Mouse (Mus musculus) adrenal gland, adult 18-20 months (tissue): ENCODE data around the gene Gtf2ird1. TPM values are rescaled to one million over a fixed set of nuclear protein-coding genes. Genes with fewer than 3 reads are reported as not detected.
"Not testable (repeated sequence)": the region's sequence is repeated elsewhere in the genome, so short reads cannot be mapped to it uniquely, and the experiment has no call there.

Source experiments
- DNase-seq, 2 experiments: peaks; one replicate each; pipeline ENCODE4 v3.0.0; 2021 to 2022; ENCODE audit warnings: low spot score in 2 of 2
- total RNA-seq, 2 experiments: library from RNA; stranded (reverse); gene quantifications; 1 replicate in 1 of 2; 2 replicates in 1 of 2; pipeline ENCODE4 v1.2.3; 2021

The Gtf2ird1 gene
- total RNA-seq, 2 experiments from 2014 or later: 44.9 to 71.0 TPM

DNA sequence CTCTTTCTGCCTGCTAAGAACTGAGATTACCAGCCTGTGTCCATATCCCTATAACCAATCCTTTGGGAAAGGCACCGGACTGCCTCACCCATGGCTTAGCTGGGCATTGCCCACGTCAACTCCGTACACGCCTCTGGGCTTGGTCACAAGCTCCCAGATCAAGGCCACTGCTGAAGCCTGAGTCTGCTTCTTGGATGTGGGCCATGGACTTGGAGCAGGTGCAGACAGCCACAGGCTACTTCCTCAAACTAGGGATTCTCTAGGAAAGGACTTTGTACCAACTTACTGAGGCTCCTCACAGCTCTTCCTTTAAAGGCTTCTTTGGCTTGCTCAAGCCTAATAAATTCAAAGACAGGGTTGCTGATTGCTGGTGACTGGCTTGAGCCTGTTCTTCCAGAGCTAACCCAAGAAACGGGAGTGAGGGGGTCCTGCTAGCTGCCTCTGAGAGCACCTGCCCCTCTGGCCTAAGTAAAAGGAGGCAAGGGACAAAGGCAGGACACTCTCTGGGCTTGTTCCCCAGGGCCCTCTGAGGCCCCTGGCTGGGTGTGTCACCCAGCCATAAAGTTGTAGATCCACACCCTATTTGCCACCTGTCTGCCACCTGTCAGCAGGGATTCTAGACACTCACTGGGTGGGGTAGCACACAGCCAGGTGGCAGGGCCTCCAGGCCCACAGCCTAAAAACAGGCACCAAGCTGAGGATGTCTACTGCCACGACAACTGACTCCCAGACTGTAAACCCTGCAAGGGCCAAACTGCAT is 38.0 kb downstream of the Gtf2ird1 start:
- peak in 1 of 2 experiments; percentile 64 for DNase-seq

DNA sequence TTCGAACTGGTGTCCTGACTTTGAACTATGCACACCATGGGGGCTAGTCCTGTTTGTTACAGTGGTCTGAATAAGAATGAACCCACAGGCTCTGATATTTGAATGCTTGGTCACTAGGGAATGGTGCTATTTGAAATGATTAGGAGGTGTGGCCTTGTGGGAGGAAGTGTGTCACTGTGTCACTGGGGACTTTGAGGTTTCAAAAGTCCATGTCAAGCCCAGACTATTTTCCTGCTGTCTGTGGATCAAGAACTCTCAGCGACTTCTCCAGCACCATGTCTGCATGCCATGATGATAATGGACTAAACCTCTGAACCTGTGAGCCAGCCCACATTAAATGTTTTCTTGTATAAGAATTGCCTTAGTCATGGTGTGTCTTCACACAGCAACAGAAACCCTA is 44.2 kb downstream of the Gtf2ird1 start:
- DNase-seq: no peak

DNA sequence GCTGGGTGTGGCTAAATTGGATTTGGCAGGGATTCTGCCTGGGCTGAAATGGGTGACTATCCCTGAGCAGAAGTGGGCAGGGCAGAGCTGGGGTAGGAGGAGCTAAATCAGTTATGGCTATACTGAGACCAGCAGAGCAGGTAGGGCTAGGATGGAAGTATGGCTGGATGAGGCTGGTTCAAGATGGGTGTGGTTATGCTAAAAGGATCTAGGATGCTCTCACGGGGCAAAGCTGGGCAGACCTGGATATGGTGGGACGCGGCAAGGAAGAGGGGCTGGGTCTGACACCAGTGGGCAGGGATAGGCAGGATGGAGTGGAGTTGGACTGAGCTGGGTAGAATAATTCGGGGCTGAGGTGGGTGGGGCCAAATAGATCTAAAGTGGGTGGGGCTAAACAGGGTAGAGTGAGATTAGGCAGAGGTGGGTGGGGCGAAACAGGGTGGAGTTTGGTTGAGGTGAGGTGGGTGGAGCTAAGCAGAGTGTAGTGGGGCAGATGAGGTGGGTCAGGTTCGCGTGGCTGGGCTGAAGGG is 46.1 kb downstream of the Gtf2ird1 start:
- no peak for DNase-seq

DNA sequence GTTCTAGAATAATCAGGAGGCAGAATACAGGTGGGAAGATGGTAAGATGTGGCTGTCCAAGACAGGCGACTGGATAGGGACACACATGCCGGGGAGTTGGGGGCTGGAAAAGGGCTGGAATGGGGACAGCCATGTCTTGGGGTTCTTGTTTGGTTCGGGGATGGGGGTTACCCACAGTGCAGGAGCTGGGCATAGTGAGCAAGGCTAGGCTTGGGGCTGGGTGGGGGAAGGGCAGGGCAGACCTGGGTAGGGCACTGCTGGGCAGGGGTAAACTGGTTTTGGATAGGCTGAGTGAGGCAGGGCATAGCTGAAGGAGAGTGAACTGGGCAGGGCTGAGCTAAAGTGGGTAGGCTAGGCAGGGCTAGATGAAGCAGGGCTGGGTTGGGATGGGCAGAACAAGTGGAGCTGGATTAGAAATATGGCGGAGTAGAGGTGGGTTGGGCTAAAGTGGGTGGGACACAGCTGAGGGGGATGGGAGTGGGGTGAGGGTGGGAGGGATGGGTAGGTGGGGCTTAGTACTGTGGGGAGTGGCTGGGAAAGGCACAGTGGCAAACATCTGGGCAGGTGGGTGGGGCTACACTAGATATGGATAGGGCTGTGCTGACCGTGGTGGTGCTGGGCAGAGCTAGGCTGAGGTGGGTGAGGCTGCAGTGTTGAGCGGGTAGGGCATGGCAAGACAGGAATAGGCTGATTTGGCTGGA is 46.8 kb downstream of the Gtf2ird1 start:
- DNase-seq: no peak

DNA sequence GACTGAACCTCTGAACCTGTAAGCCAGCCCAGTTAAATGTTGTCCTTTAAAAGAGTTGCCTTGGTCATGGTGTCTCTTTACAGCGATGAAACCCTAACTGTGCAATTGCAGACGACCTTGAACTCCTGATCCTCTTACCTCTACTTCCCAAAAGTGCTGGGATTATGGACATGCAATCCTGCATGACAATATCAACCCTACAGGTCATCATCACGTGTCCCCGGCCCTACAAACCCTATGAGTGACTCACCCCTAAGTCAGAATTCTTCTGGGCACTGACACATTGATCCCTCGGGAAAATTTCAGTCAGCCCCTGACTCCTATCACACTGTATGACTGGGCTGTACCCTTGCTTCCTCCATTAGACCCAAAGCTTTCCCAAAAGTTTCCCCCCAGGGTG is 48.4 kb downstream of the Gtf2ird1 start:
- DNase-seq: no peak

DNA sequence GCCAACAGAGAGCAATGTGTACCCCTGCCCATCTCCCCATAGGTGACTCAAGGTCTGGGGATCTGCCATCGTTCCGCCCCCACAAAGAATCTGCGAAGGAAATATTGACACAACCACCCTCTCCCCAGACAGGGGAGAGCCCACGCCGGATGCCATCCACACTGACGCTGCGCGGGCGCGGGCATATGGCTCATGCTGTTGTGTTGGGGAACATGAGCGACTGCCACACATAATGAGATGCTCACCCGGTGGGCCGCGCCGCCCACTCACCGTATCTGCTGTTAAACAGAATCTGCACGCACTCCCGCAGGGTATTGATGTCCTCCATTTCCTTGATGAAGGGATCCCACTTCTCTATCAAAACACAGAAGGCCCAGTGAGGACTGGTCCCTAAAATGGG is 54.7 kb downstream of the Gtf2ird1 start:
- DNase-seq: no peak

DNA sequence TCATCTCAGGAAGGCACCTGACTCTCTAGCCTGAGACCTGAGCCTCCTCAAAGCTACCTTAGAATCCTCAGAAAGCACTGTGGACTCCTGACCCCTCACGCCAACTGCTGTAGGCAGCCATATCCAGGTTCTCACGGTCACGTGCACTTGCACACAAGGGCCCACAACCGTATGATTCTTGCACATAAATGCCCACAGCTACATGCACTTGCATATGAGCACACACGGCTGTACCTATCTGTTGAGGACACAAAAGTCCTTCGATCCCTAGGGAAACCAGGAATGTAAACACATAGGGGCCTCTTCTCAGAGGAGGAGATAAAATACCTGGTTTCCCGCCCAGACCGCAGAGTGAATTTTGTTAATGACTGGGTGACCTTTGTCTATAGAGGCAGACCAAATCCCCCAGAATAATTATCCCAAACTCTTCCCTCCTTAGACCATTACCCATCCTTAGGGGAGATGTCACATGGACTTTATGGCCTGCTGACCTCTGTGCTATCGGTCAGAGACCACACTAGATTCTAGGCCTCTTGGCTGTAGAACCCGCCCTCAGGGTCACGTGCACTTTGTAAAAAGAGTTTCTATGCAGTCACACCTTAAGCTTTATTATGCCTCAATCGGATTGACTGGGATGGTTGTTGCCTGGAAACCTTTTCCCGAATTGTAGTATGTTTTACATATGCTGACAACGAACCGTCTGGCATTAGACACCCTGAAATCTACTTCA is 58.9 kb downstream of the Gtf2ird1 start:
- DNase-seq: no peak

DNA sequence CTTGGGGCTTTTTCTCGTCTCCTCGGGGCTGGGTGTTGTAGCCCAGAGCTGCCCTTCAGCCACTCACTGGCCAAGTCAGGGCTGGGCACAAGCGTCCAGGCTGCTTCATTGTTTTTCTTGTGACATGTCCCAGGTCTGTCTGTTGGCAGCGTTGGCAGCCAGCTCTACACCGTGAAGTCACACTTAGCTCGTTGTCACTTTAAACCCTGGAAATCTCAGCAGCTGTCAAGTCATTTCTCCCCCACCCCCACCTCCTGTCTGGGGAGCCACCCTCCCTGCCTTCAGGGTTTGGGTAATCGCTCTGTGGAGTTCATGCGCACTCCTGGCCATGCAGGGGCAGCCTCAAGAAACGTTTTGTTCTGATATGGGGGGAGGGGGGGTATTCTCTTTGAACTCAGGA is 60.0 kb downstream of the Gtf2ird1 start:
- no peak for DNase-seq

DNA sequence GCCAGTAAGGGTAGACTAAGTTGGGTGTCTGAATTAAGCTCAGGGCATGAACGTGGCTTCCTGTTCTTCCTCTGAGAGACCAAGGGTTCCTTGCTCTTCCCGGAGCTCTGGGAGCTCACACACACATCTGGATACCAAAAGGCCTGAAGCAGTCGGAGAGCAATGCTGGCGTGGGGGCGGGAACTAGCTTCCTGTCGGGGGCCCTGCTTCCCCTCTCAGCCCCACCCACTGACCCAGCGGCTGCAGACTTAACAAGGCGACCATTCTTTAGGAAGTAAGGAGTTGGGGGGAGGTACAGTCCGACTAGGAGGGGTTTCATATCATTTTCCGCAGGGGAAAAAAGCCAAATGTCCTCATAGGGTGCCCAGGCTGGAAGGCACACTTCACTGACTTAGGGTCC is 61.9 kb downstream of the Gtf2ird1 start:
- DNase-seq: peak in 1 of 2 experiments; percentile 35

DNA sequence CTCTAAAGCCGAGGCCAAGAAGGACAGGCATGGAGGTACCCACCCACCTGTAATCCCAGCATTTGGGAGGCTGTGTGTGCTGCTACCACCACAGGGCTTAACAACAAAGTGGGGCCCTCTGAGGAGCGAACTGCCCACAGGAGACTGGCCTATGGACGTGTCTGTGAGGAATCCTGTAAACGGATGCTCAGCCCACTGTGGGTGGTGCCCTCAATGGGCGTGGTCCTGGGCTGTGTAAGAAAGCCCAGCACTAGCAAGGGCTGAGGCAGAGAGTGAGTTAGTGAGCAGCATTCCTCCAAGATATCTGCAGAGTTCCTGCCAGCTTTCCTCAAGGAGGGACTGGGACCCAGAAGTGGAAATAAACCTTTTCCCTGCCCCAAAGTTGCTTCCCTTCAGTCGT is 62.9 kb downstream of the Gtf2ird1 start:
- DNase-seq: no peak

DNA sequence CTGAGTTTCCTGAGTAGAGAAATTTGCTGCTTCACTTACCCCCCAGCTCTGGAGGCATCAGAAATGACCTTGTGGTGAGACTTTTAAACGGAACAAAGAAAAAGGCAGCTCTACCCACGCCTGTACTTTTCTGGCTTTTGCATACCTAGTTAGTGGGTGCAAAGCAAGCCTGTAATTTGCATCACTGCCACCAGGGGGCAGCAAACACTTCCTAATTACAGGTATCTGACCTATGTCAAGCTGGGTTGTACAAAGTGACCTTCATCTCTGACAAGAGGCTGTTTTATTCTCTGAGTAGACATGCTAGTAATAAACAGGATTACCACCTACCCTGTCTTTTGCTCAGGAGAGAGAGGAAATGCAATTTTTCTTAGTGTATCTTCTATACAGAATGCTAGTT is 71.4 kb downstream of the Gtf2ird1 start:
- peak; percentile 76 to 78 for DNase-seq

DNA sequence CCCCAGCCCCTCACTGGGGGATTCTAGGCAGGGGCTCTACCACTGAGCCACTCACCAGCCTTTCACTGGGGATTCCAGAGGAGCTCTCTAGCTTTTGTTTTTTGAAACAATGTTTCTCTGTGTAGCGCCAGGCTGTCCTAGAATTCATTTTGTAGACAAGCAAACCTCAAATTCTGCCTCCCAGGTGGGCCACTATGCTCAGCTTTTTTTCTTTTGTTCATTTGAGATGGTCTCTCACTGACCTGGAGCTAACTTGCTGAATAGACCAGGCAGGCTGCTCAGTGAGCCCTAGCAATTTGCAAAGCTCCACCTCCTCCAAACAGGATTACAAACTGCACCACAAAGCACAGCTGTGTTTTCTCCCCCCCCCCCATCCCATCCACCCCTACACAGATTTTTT is 81.3 kb downstream of the Gtf2ird1 start:
- no peak for DNase-seq

DNA sequence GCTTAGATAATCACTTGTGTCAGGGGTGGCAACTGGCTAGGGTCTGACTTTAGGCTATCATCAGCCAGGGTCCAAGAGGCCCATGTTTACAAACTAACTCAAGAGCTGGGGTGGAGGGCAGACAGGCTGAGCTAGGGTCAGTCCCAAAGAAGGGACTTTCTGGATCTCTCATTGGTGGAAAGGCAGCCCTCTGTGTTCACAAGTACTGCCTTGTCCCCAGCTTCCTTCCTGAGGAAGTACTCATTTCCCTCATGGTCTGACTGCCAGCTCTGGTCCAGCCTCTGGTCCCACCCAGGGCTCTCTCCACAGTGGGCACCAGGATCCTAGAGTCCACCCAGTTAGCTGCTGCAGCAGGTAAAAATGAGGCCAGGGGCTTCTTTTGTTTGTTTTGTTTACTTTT is 82.0 kb downstream of the Gtf2ird1 start:
- no peak for DNase-seq

DNA sequence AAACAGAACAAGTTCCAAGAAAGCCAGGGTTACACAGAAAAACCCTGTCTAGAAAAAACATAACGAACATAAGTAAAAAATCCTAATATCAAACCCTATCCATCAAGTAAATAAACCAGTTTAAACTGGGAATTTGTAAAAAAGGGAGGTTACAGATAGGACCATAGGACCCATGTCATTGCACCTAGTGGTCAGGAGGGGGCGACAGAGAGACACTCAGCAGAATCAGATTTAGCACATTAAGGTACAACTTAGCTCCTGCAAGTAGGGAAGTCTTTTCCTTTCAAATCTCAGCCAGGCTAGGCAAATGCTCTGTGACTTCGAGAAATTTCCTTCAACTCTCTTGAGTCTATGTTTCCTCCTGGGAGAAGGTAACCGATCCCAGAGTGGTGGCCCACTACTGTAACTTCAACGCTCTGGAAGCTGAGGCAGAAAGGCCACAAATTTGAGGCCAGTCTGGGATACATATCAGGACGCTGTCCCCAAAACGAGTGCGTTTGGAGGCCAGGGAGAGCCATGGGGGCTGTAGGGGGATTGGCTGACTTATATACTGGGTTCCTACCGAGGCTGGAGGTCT is 82.5 kb downstream of the Gtf2ird1 start:
- peak; percentile 47 to 55 for DNase-seq

DNA sequence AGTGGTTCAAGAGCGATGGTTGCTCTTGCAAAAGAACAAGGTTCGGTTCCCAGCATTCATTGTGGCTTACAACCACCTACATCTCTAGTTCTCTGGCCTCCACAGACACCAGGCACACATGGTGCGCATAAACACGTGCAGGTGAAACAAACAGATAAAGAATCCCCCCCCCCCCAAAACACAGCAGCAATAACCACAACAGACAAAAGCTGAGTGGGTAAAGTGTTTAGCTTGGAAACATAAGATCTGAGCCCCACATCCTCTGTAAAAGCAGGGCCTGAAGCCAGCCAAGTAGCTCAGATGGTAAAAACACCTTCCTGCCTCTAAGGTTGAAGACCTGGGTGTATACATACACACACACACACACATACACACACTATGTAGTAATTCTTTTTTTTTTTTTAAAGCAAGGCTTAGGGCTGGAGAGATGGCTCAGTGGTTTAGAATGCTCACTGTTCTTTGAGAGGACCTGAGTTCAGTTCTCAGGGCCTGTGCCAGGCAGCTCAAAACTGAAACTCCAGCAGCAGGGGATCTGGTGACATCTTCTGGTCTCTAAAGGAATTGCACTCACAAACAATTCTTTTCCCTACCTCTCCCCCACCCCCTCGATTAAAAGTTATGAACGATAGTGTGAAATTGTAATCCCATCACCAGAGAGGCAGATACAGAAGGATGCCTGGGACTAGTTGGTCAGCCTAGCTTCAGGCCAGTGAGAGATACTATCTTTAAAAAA is 83.4 kb downstream of the Gtf2ird1 start:
- DNase-seq: no peak

DNA sequence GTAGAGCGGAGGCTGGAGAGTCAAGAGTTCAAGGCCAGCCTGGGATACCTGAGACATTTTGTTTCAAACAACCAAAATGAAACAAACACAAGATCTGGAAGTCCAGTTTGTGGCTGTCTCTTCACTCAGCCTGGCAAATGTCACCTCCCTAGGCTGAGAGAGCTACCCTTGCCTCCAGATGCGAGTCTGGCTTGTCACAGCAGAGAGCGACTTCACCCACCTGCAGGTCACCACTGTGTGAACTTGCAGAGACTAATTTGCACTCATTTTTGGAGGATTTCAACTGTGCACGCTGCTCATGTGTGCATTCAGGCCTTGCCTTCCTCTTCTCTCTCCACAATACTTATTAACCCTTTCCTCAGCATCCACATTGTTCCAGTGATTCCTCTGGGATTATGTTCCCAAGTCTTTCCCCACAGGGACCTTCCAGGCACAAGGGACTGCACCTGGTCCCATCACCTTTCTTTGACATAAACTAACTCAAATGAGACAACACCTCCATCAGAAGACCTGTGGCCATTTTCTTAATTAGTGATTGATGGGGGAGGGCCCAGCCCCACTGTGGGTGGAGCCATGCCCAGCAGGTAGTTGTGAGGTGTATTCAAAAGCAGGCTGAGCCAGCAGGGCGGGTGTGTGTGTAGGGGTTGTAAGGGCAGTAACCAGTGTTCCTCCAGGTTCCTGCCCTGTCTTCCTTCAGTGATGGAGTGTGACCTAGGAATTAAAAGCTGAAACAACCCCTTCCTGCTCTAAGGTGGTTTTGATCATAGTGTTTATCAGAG is 84.8 kb downstream of the Gtf2ird1 start:
- no peak for DNase-seq

DNA sequence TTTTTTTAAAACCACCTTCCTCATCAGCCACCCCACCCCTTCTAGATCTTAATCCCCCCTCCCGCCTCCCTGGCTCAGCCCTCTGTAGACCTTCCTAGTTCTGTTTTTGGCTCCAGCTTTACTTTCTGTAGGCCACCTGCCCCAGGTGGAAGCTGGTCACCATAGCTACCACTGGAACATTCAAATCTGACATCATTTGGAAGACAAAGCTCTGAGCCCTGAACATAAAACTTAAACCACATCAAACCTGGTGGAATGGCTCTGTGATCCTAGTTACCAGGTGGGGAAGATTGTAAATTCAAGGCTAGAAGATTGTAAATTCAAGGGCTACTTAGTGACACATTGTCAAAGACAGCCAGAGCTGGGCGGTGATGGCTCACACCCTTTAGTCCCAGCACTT is 85.7 kb downstream of the Gtf2ird1 start:
- DNase-seq: no peak

DNA sequence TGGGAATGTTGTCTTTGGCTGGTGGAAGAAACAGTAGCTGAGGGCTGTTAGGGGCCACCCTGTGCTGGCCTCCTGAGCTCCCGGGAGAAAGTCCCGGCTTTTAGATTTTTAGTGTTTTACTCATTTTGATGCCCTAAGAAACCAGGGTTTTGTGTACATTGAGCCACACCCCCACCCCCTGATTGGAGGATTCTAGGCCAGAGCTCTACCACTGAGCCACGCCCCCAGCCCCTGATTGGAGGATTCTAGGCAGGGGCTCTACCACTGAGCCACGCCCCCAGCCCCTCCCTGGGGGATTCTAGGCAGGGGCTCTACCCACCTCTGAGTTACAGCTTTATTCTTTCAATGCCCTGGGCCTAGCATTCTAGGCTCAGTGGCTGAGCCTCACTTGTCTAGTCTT is 97.4 kb downstream of the Gtf2ird1 start:
- no peak for DNase-seq

DNA sequence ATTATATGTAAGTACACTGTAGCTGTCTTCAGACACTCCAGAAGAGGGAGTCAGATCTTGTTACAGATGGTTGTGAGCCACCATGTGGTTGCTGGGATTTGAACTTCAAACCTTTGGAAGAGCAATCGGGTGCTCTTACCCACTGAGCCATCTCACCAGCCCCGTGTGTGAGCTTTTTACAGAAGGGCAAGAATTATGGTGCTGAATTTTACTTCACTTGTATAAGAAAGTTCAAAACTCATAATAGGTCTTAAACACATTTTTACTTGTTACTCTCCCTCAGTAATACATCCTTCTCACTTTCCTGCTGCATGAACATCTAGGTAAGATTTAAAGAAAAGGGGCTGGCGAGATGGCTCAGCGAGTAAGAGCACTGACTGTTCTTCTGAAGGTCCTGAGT is 101.1 kb downstream of the Gtf2ird1 start:
- DNase-seq: not testable (repeated sequence)

DNA sequence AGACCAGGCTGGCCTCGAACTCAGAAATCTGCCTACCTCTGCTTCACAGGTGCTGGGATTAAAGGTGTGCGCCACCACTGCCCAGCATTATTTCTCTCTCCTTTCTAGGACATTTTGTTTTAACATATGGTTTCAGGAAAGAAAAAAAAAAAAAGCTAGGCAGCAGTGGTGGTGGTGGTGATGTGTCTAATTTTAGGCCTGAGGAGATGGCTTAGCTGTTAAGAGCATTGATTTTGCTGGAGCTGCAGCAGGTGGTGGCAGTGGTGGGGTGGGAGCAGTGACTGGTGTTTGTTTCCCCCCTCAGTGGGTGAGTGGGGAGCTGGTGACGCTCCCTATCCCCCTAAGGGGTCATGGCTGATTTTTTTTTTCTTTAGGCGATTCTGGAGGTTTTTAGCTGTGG is 103.4 kb downstream of the Gtf2ird1 start:
- DNase-seq: no peak
